Mouse (Mus musculus) layer of hippocampus, postnatal 10 days (tissue): ENCODE measurements at regions not wholly inside any gene's neighbourhood (a gene's known extent, or its start where the extent isn't known, plus 50 kb on each side); places are given as distances from the start of the nearest gene placed in this dataset.

Experiments used
- DNase-seq, 2 experiments: peaks; one replicate each; pipeline ENCODE4 v3.0.0; 2021; ENCODE audit warnings: low spot score in 2 of 2

- no peak for DNase-seq
Observed at GRCm38 (mm10) chr7:115290801-115291417, 547.4 kb downstream of the Insc start.

GRCm38 (mm10) chr7:115294655-115295230 lies 551.2 kb downstream of the Insc start:
- DNase-seq = no peak

GRCm38 (mm10) chr7:115300241-115300640 lies 556.7 kb downstream of the Insc start:
- peak in 1 of 2 experiments; percentile 13 for DNase-seq

- DNase-seq = no peak
Observed at GRCm38 (mm10) chr7:115308377-115308776, 564.9 kb downstream of the Insc start.

- no peak for DNase-seq
Observed at GRCm38 (mm10) chr7:115310400-115311225, 567.1 kb downstream of the Insc start.

- no peak for DNase-seq
Observed at GRCm38 (mm10) chr7:115319504-115319903, 576.0 kb downstream of the Insc start.

GRCm38 (mm10) chr7:115322989-115323388 lies 579.5 kb downstream of the Insc start:
- DNase-seq = no peak

GRCm38 (mm10) chr7:115328300-115328699 lies 584.8 kb downstream of the Insc start:
- DNase-seq = no peak

- no peak for DNase-seq
Observed at GRCm38 (mm10) chr7:115331698-115332097, 588.2 kb downstream of the Insc start.

- no peak for DNase-seq
Observed at GRCm38 (mm10) chr7:115333046-115333577, 589.6 kb downstream of the Insc start.

- no peak for DNase-seq
Observed at GRCm38 (mm10) chr7:115335051-115335450, 591.6 kb downstream of the Insc start.

- peak; percentile 17 to 20 for DNase-seq
Observed at GRCm38 (mm10) chr7:115340155-115340554, 596.7 kb downstream of the Insc start.

- no peak for DNase-seq
Observed at GRCm38 (mm10) chr7:115341007-115341406, 597.5 kb downstream of the Insc start.

GRCm38 (mm10) chr7:115345749-115346148 lies 602.3 kb downstream of the Insc start:
- no peak for DNase-seq

GRCm38 (mm10) chr7:115358711-115359110 lies 615.2 kb downstream of the Insc start:
- no peak for DNase-seq

- DNase-seq = no peak
Observed at GRCm38 (mm10) chr7:115360142-115360541, 616.6 kb downstream of the Insc start.

GRCm38 (mm10) chr7:115362117-115362516 lies 618.6 kb downstream of the Insc start:
- DNase-seq = no peak

GRCm38 (mm10) chr7:115366910-115367309 lies 623.4 kb downstream of the Insc start:
- DNase-seq = peak; percentile 74 to 81

GRCm38 (mm10) chr7:115371143-115371542 lies 627.6 kb downstream of the Insc start:
- DNase-seq = peak in 1 of 2 experiments; percentile 36

- no peak for DNase-seq
Observed at GRCm38 (mm10) chr7:115372921-115373320, 629.4 kb downstream of the Insc start.

GRCm38 (mm10) chr7:115373781-115374533 lies 630.5 kb downstream of the Insc start:
- no peak for DNase-seq
